Mouse (Mus musculus): ENCODE data around the gene Ms4a2. TPM values are rescaled to one million over a fixed set of nuclear protein-coding genes. Genes with fewer than 3 reads are reported as not detected.

Ms4a2 gene
- polyA plus RNA-seq, 1 experiment from 2014 or later = 0.36 TPM

- Histone ChIP-seq H3K27me3 (ENCODE audit: control insufficient read depth, insufficient read depth, low read length) (no peaks in the 10 kb centered on the region), H3K4me1 (ENCODE audit: control insufficient read depth, insufficient read depth, low read length) (no peaks in the 10 kb centered on the region), H3K4me2 (ENCODE audit: low read depth, severe bottlenecking) (no peak overlapping the region), H3K27ac (replicated peaks; ENCODE audit: low read depth, low read length) (no peak overlapping the region), H3K36me3 (ENCODE audit: control insufficient read depth, insufficient read depth, low read length) (no peaks in the 10 kb centered on the region), H3K9ac (ENCODE audit: low read length) (no peak overlapping the region), H3K4me3 (ENCODE audit: low read depth, low read length) (no peak overlapping the region), H3K9me3 (ENCODE audit: control insufficient read depth, low read length) (no peaks in the 10 kb centered on the region)
- DNase-seq (ENCODE audit: low spot score) (no peak), ATAC-seq (ENCODE audit: insufficient number of reproducible peaks, low FRiP score, low TSS enrichment, low read depth) (no peak)
- WGBS = 94% methylated on average over 2 of the region's 2 CpGs
These were observed 10.8 kb upstream of the Ms4a2 start for GRCm38 (mm10) chr19:11634330-11634729.

- H3K27me3 ChIP-seq (ENCODE audit: control insufficient read depth, insufficient read depth, low read length) = no peaks in the 10 kb centered on the region
- H3K9me3 ChIP-seq (ENCODE audit: control insufficient read depth, low read length) = no peaks in the 10 kb centered on the region
- H3K27ac ChIP-seq (replicated peaks; ENCODE audit: low read depth, low read length) = no peak overlapping the region
- ATAC-seq (ENCODE audit: insufficient number of reproducible peaks, low FRiP score, low TSS enrichment, low read depth) (no peak), DNase-seq (ENCODE audit: low spot score) (no peak)
- no peak overlapping the region for H3K4me2 ChIP-seq (ENCODE audit: low read depth, severe bottlenecking)
- WGBS = 92% methylated on average over 1 of the region's 1 CpGs
- no peaks in the 10 kb centered on the region for H3K4me1 ChIP-seq (ENCODE audit: control insufficient read depth, insufficient read depth, low read length)
- H3K36me3 ChIP-seq (ENCODE audit: control insufficient read depth, insufficient read depth, low read length) = no peaks in the 10 kb centered on the region
- no peak overlapping the region for H3K4me3 ChIP-seq (ENCODE audit: low read depth, low read length)
- H3K9ac ChIP-seq (ENCODE audit: low read length) = no peak overlapping the region
These were observed 10.2 kb upstream of the Ms4a2 start for GRCm38 (mm10) chr19:11633732-11634131.

GRCm38 (mm10) chr19:11625231-11625630, 1.7 kb upstream of the Ms4a2 start:
- Histone ChIP-seq H3K4me1 (ENCODE audit: control insufficient read depth, insufficient read depth, low read length) (no peaks in the 10 kb centered on the region), H3K36me3 (ENCODE audit: control insufficient read depth, insufficient read depth, low read length) (no peaks in the 10 kb centered on the region), H3K9me3 (ENCODE audit: control insufficient read depth, low read length) (no peaks in the 10 kb centered on the region), H3K4me2 (ENCODE audit: low read depth, severe bottlenecking) (no peak overlapping the region), H3K27ac (replicated peaks; ENCODE audit: low read depth, low read length) (no peak overlapping the region), H3K4me3 (ENCODE audit: low read depth, low read length) (no peak overlapping the region), H3K9ac (ENCODE audit: low read length) (no peak overlapping the region), H3K27me3 (ENCODE audit: control insufficient read depth, insufficient read depth, low read length) (no peaks in the 10 kb centered on the region)
- DNase-seq (ENCODE audit: low spot score) = no peak
- no peak for ATAC-seq (ENCODE audit: insufficient number of reproducible peaks, low FRiP score, low TSS enrichment, low read depth)
- 72% methylated on average over 5 of the region's 5 CpGs for WGBS

GRCm38 (mm10) chr19:11624800-11625199, 1.3 kb upstream of the Ms4a2 start:
- ATAC-seq (ENCODE audit: insufficient number of reproducible peaks, low FRiP score, low TSS enrichment, low read depth) (no peak), DNase-seq (ENCODE audit: low spot score) (no peak)
- Histone ChIP-seq H3K27ac (replicated peaks; ENCODE audit: low read depth, low read length) (no peak overlapping the region), H3K9me3 (ENCODE audit: control insufficient read depth, low read length) (no peaks in the 10 kb centered on the region), H3K9ac (ENCODE audit: low read length) (no peak overlapping the region), H3K36me3 (ENCODE audit: control insufficient read depth, insufficient read depth, low read length) (no peaks in the 10 kb centered on the region), H3K4me1 (ENCODE audit: control insufficient read depth, insufficient read depth, low read length) (no peaks in the 10 kb centered on the region), H3K4me3 (ENCODE audit: low read depth, low read length) (no peak overlapping the region), H3K27me3 (ENCODE audit: control insufficient read depth, insufficient read depth, low read length) (no peaks in the 10 kb centered on the region), H3K4me2 (ENCODE audit: low read depth, severe bottlenecking) (no peak overlapping the region)

GRCm38 (mm10) chr19:11617983-11618382, 5.5 kb downstream of the Ms4a2 start:
- H3K9me3 ChIP-seq (ENCODE audit: control insufficient read depth, low read length) = no peaks in the 10 kb centered on the region
- no peaks in the 10 kb centered on the region for H3K4me1 ChIP-seq (ENCODE audit: control insufficient read depth, insufficient read depth, low read length)
- no peak overlapping the region for H3K4me2 ChIP-seq (ENCODE audit: low read depth, severe bottlenecking)
- no peak overlapping the region for H3K27ac ChIP-seq (replicated peaks; ENCODE audit: low read depth, low read length)
- no peak for ATAC-seq (ENCODE audit: insufficient number of reproducible peaks, low FRiP score, low TSS enrichment, low read depth)
- no peaks in the 10 kb centered on the region for H3K27me3 ChIP-seq (ENCODE audit: control insufficient read depth, insufficient read depth, low read length)
- H3K9ac ChIP-seq (ENCODE audit: low read length) = no peak overlapping the region
- H3K4me3 ChIP-seq (ENCODE audit: low read depth, low read length) = no peak overlapping the region
- H3K36me3 ChIP-seq (ENCODE audit: control insufficient read depth, insufficient read depth, low read length) = no peaks in the 10 kb centered on the region
- DNase-seq (ENCODE audit: low spot score) = no peak

GRCm38 (mm10) chr19:11614805-11615204, 8.7 kb downstream of the Ms4a2 start:
- H3K9ac ChIP-seq (ENCODE audit: low read length) = no peak overlapping the region
- H3K4me3 ChIP-seq (ENCODE audit: low read depth, low read length) = no peak overlapping the region
- H3K27me3 ChIP-seq (ENCODE audit: control insufficient read depth, insufficient read depth, low read length) = no peaks in the 10 kb centered on the region
- ATAC-seq (ENCODE audit: insufficient number of reproducible peaks, low FRiP score, low TSS enrichment, low read depth) (no peak), DNase-seq (ENCODE audit: low spot score) (no peak)
- no peak overlapping the region for H3K27ac ChIP-seq (replicated peaks; ENCODE audit: low read depth, low read length)
- H3K4me2 ChIP-seq (ENCODE audit: low read depth, severe bottlenecking) = no peak overlapping the region
- WGBS = 74% methylated on average over 2 of the region's 2 CpGs
- no peaks in the 10 kb centered on the region for H3K9me3 ChIP-seq (ENCODE audit: control insufficient read depth, low read length)
- H3K36me3 ChIP-seq (ENCODE audit: control insufficient read depth, insufficient read depth, low read length) = no peaks in the 10 kb centered on the region
- H3K4me1 ChIP-seq (ENCODE audit: control insufficient read depth, insufficient read depth, low read length) = no peaks in the 10 kb centered on the region

- no peak overlapping the region for H3K4me3 ChIP-seq (ENCODE audit: low read depth, low read length)
These were observed 9.6 kb downstream of the Ms4a2 start for GRCm38 (mm10) chr19:11613776-11614443.

GRCm38 (mm10) chr19:11613084-11613483, 10.4 kb downstream of the Ms4a2 start:
- H3K4me1 ChIP-seq (ENCODE audit: control insufficient read depth, insufficient read depth, low read length) = no peaks in the 10 kb centered on the region
- H3K9ac ChIP-seq (ENCODE audit: low read length) = no peak overlapping the region
- WGBS = 88% methylated on average over 1 of the region's 1 CpGs
- DNase-seq (ENCODE audit: low spot score) (no peak), ATAC-seq (ENCODE audit: insufficient number of reproducible peaks, low FRiP score, low TSS enrichment, low read depth) (no peak)
- no peaks in the 10 kb centered on the region for H3K36me3 ChIP-seq (ENCODE audit: control insufficient read depth, insufficient read depth, low read length)
- no peaks in the 10 kb centered on the region for H3K9me3 ChIP-seq (ENCODE audit: control insufficient read depth, low read length)
- H3K4me3 ChIP-seq (ENCODE audit: low read depth, low read length) = no peak overlapping the region
- H3K27me3 ChIP-seq (ENCODE audit: control insufficient read depth, insufficient read depth, low read length) = no peaks in the 10 kb centered on the region
- no peak overlapping the region for H3K27ac ChIP-seq (replicated peaks; ENCODE audit: low read depth, low read length)
- H3K4me2 ChIP-seq (ENCODE audit: low read depth, severe bottlenecking) = no peak overlapping the region

More at GRCm38 (mm10) chr19:11613776-11614443, 9.6 kb downstream of the Ms4a2 start:
- ATAC-seq (ENCODE audit: insufficient number of reproducible peaks, low FRiP score, low TSS enrichment, low read depth) (no peak), DNase-seq (ENCODE audit: low spot score) (no peak)
- Histone ChIP-seq H3K36me3 (ENCODE audit: control insufficient read depth, insufficient read depth, low read length) (no peaks in the 10 kb centered on the region), H3K9me3 (ENCODE audit: control insufficient read depth, low read length) (no peaks in the 10 kb centered on the region), H3K4me2 (ENCODE audit: low read depth, severe bottlenecking) (no peak overlapping the region), H3K4me1 (ENCODE audit: control insufficient read depth, insufficient read depth, low read length) (no peaks in the 10 kb centered on the region), H3K27me3 (ENCODE audit: control insufficient read depth, insufficient read depth, low read length) (no peaks in the 10 kb centered on the region), H3K9ac (ENCODE audit: low read length) (no peak overlapping the region), H3K27ac (replicated peaks; ENCODE audit: low read depth, low read length) (no peak overlapping the region)
- 83% methylated on average over 8 of the region's 8 CpGs for WGBS

GRCm38 (mm10) chr19:11612293-11612692, 11.2 kb downstream of the Ms4a2 start:
- no peak overlapping the region for H3K4me2 ChIP-seq (ENCODE audit: low read depth, severe bottlenecking)
- H3K4me3 ChIP-seq (ENCODE audit: low read depth, low read length) = no peak overlapping the region
- H3K27ac ChIP-seq (replicated peaks; ENCODE audit: low read depth, low read length) = no peak overlapping the region
- H3K36me3 ChIP-seq (ENCODE audit: control insufficient read depth, insufficient read depth, low read length) = no peaks in the 10 kb centered on the region
- DNase-seq (ENCODE audit: low spot score) (no peak), ATAC-seq (ENCODE audit: insufficient number of reproducible peaks, low FRiP score, low TSS enrichment, low read depth) (no peak)
- no peaks in the 10 kb centered on the region for H3K9me3 ChIP-seq (ENCODE audit: control insufficient read depth, low read length)
- 49% methylated on average over 2 of the region's 2 CpGs for WGBS
- no peaks in the 10 kb centered on the region for H3K27me3 ChIP-seq (ENCODE audit: control insufficient read depth, insufficient read depth, low read length)
- H3K9ac ChIP-seq (ENCODE audit: low read length) = no peak overlapping the region
- H3K4me1 ChIP-seq (ENCODE audit: control insufficient read depth, insufficient read depth, low read length) = no peaks in the 10 kb centered on the region

All from limb, embryonic 11.5 days (tissue).